Mouse (Mus musculus) cortical plate, adult 2 months (tissue): ENCODE results near the gene Rnf123. TPM values are rescaled to one million over a fixed set of nuclear protein-coding genes. Genes with fewer than 3 reads are reported as not detected.

Source experiments
- H3K27ac ChIP-seq: fragments of 200-500 bp; 2 replicates; pipeline ENCODE4 v1.5.1; 2012; ENCODE audit warnings: low read length, control low read depth, inconsistent platforms; ENCODE audit not compliant: insufficient read depth
- H3K4me1 ChIP-seq: fragments of 200-500 bp; 2 replicates; pipeline ENCODE4 v1.6.1; 2011; ENCODE audit warnings: low read length; ENCODE audit not compliant: control insufficient read depth, insufficient read depth
- H3K4me3 ChIP-seq: fragments of 200-500 bp; 2 replicates; pipeline ENCODE4 v1.5.1; 2011; ENCODE audit warnings: mild to moderate bottlenecking, low read length, control low read depth; ENCODE audit not compliant: insufficient read depth
- CTCF ChIP-seq: fragments of 200-500 bp; IDR thresholded peaks from 2 replicates; pipeline ENCODE4 v1.5.1; 2011; ENCODE audit warnings: mild to moderate bottlenecking, control low read depth, low read length; ENCODE audit not compliant: insufficient read depth; ENCODE audit errors: extremely low read depth
- POLR2A ChIP-seq: fragments of 200-500 bp; IDR thresholded peaks from 2 replicates; pipeline ENCODE4 v1.6.1; 2011; ENCODE audit warnings: mild to moderate bottlenecking, low read length, control low read depth; ENCODE audit not compliant: insufficient read depth; ENCODE audit errors: extremely low read depth
- polyA plus RNA-seq: library from polyadenylated mRNA; depleted of rRNA; stranded (reverse); fragments of >200 nt; gene quantifications from 2 replicates; pipeline ENCODE4 v1.2.3, GENCODE M21; 2012

Rnf123 gene
- polyA plus RNA-seq, 1 experiment, result 76.2 TPM

GRCm38 (mm10) chr9:108120671-108121070, 37.5 kb upstream of the Rnf123 start:
- Histone ChIP-seq H3K4me3 (no peak overlapping the region), H3K4me1 (peaks cover 13% of the 10 kb centered on the region), H3K27ac (0 out of 2 replicates have a peak overlapping the region, but pooled peaks have one; percentile 21)
- TF ChIP-seq POLR2A (no peak), CTCF (no peak)

GRCm38 (mm10) chr9:108119891-108120411, 36.8 kb upstream of the Rnf123 start:
- TF ChIP-seq CTCF (no peak), POLR2A (no peak)
- Histone ChIP-seq H3K4me3 (no peak overlapping the region), H3K27ac (no peak overlapping the region)

GRCm38 (mm10) chr9:108117143-108117542, 34.0 kb upstream of the Rnf123 start:
- Histone ChIP-seq H3K27ac (no peak overlapping the region), H3K4me1 (peaks cover 7% of the 10 kb centered on the region; the same call in 1 of the 2 replicates), H3K4me3 (no peak overlapping the region)
- no peak for TF ChIP-seq CTCF
- TF ChIP-seq POLR2A, result no peak

More at GRCm38 (mm10) chr9:108119891-108120411, 36.8 kb upstream of the Rnf123 start:
- H3K4me1 ChIP-seq, result peaks cover 10% of the 10 kb centered on the region

GRCm38 (mm10) chr9:108115290-108116077, 32.3 kb upstream of the Rnf123 start:
- Histone ChIP-seq H3K27ac (peak overlapping the region; percentile 47; the same call in 1 of the 2 replicates), H3K4me1 (peaks cover 2% of the 10 kb centered on the region; the same call in 1 of the 2 replicates), H3K4me3 (no peak overlapping the region)
- TF ChIP-seq CTCF (no peak), POLR2A (no peak)

GRCm38 (mm10) chr9:108112719-108113340, 29.7 kb upstream of the Rnf123 start:
- TF ChIP-seq POLR2A, result no peak
- TF ChIP-seq CTCF, result no peak
- no peak overlapping the region for H3K27ac ChIP-seq
- peaks cover 2% of the 10 kb centered on the region; the same call in 1 of the 2 replicates for H3K4me1 ChIP-seq
- H3K4me3 ChIP-seq, result no peak overlapping the region

- Histone ChIP-seq H3K27ac (no peak overlapping the region), H3K4me1 (peaks cover 2% of the 10 kb centered on the region; the same call in 1 of the 2 replicates), H3K4me3 (no peak overlapping the region)
- TF ChIP-seq POLR2A (no peak), CTCF (no peak)
Observed at GRCm38 (mm10) chr9:108111593-108112121, 28.5 kb upstream of the Rnf123 start.

GRCm38 (mm10) chr9:108111101-108111592, 28.0 kb upstream of the Rnf123 start:
- Histone ChIP-seq H3K27ac (0 out of 2 replicates have a peak overlapping the region, but pooled peaks have one; percentile 9), H3K4me3 (no peak overlapping the region), H3K4me1 (peaks cover 2% of the 10 kb centered on the region; the same call in 1 of the 2 replicates)
- no peak for TF ChIP-seq CTCF
- no peak for TF ChIP-seq POLR2A

- H3K4me1 ChIP-seq, result peaks cover 2% of the 10 kb centered on the region; the same call in 1 of the 2 replicates
- no peak overlapping the region for H3K4me3 ChIP-seq
- TF ChIP-seq CTCF (no peak), POLR2A (no peak)
- H3K27ac ChIP-seq, result no peak overlapping the region
Observed at GRCm38 (mm10) chr9:108110160-108110559, 27.0 kb upstream of the Rnf123 start.

- Histone ChIP-seq H3K4me1 (peaks cover 2% of the 10 kb centered on the region; the same call in 1 of the 2 replicates), H3K27ac (no peak overlapping the region), H3K4me3 (no peak overlapping the region)
- no peak for TF ChIP-seq POLR2A
- no peak for TF ChIP-seq CTCF
Observed at GRCm38 (mm10) chr9:108107867-108108266, 24.7 kb upstream of the Rnf123 start.

- H3K4me3 ChIP-seq, result no peak overlapping the region
- TF ChIP-seq CTCF (no peak), POLR2A (no peak)
Observed at GRCm38 (mm10) chr9:108106090-108106489, 22.9 kb upstream of the Rnf123 start.

More at GRCm38 (mm10) chr9:108106090-108106489, 22.9 kb upstream of the Rnf123 start:
- peaks cover 2% of the 10 kb centered on the region; the same call in 1 of the 2 replicates for H3K4me1 ChIP-seq
- no peak overlapping the region for H3K27ac ChIP-seq
